Mouse (Mus musculus) gastrocnemius, adult 18-20 months (tissue): ENCODE data around the gene Mpv17l2. TPM values are rescaled to one million over a fixed set of nuclear protein-coding genes. Genes with fewer than 3 reads are reported as not detected.

Experiments
- DNase-seq: peaks from one replicate; pipeline ENCODE4 v3.0.0; 2021; ENCODE audit warnings: low spot score
- total RNA-seq, 2 experiments: library from RNA; stranded (reverse); gene quantifications; 2 replicates each; pipeline ENCODE4 v1.2.3; 2021

The Mpv17l2 gene
- total RNA-seq, 2 experiments from 2014 or later, result 19.9 to 20.9 TPM

GRCm38 (mm10) chr8:70752000-70752764 is 8.6 kb downstream of the Mpv17l2 start:
- DNase-seq, result peak; percentile 87

- no peak for DNase-seq
These were observed 10.5 kb downstream of the Mpv17l2 start for GRCm38 (mm10) chr8:70750128-70750680.

GRCm38 (mm10) chr8:70749097-70749674 is 11.6 kb downstream of the Mpv17l2 start:
- no peak for DNase-seq

GRCm38 (mm10) chr8:70748246-70749096 is 12.3 kb downstream of the Mpv17l2 start:
- DNase-seq, result no peak

GRCm38 (mm10) chr8:70747211-70747890 is 13.4 kb downstream of the Mpv17l2 start:
- DNase-seq, result no peak

GRCm38 (mm10) chr8:70746676-70747075 is 14.1 kb downstream of the Mpv17l2 start:
- DNase-seq, result no peak

- DNase-seq, result no peak
These were observed 15.0 kb downstream of the Mpv17l2 start for GRCm38 (mm10) chr8:70745691-70746220.

- no peak for DNase-seq
These were observed 15.9 kb downstream of the Mpv17l2 start for GRCm38 (mm10) chr8:70744806-70745205.

DNA sequence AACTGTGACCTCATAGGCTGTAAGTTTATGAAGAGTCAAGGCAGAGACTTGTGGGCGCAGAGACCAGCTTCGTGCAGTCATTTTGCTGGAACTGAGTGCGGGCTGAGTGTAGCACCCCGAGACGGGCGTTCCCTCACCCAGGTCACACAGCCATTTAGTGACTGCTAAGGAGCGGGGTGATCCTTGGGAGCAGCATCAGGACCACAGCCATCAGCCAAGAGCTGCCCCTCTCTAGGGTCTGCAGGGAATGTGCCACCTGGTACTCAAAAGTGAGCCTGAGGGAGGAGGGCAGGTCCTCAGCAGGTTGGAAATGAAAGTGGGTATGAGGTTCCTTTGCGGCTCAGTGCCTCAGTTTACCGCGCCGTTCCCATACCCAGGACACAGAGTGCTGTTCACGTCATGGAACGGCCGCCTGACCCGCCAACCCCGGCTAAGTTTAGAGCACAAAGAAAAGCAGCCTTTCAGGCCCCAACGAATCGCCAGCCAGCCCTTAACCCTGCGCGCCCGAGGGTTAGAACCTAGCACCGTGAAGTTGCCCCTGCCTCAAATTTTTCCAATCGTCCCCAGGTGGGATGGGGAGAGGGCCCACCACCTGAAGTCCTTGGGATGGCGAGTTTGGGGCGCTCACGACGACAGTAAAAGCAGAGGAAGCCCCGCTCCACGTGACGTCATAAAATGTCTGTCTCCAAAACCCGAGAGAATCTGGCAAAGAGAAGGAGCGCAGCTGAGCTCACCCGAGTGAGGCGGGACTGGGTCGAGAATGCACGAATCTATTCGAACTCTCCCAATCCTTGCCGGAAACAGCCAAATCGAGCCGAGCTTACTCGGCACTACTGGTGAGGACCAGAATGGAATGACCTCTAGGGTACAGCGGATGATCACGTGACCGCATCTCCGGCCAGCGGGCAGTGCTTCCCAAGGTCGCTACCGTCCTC is 16.8 kb downstream of the Mpv17l2 start:
- peak; percentile 84 for DNase-seq

GRCm38 (mm10) chr8:70742981-70743655 is 17.6 kb downstream of the Mpv17l2 start:
- DNase-seq, result no peak

DNA sequence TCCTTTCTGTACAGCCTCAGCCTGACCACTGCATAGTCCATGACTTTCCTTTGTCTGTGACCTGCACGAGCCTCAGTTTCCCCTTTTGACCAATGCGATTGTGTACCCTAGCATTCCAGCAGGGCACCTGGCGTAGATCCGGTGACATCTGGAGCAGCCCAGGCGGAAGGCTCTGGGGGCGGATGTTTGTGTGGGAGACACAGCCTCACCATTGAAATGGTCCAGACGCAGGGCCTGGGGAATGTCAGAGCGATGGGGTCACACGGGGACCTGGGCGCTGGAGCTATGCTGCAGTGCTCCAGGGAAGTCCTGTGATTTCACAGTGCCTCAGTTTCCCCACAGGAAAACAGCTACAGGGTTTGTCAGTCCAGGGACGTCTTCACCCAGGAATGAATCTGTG is 18.6 kb downstream of the Mpv17l2 start:
- DNase-seq, result no peak

DNA sequence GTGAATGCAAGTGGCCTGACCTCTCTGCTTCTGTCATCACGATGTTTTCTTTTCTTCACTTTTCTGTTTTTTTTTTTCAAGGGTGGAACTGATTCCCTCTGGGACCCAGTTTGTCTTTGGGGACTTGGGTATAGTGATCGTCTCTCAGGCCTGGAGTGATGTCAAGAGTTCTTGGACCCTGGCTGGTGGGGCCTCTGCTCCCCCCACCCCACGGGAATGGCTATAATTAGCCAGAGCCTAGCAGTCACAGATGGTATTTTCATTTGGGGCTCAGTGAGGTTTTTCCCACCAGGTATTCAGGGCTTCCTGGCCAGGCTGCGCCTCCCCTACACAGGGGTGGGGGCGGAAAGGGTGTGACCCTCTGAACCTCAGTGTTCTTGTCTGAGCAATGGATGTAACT is 19.1 kb downstream of the Mpv17l2 start:
- no peak for DNase-seq

GRCm38 (mm10) chr8:70738211-70738610 is 22.5 kb downstream of the Mpv17l2 start:
- DNase-seq, result no peak

DNA sequence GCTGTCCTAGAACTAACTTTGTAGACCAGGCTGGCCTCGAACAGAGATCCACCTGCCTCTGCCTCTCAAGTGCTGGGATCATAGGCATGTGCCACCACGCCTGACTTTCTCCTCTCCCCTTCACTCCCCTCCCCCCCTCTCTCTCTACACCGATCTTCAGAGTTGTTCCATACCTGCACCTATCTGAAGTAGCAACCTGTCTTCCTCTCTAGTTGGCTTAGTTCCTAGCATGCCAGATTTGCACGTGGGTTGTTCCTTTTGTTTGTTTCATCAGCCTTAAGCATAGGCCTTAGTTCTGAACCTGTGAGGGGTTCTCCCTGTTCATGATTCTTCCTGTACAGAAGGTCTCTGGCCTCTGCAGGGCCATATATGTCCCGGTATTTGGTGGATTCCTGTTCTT is 23.0 kb downstream of the Mpv17l2 start:
- no peak for DNase-seq

GRCm38 (mm10) chr8:70730956-70731355 is 29.8 kb downstream of the Mpv17l2 start:
- DNase-seq, result no peak

- no peak for DNase-seq
These were observed 30.8 kb downstream of the Mpv17l2 start for GRCm38 (mm10) chr8:70729808-70730475.

DNA sequence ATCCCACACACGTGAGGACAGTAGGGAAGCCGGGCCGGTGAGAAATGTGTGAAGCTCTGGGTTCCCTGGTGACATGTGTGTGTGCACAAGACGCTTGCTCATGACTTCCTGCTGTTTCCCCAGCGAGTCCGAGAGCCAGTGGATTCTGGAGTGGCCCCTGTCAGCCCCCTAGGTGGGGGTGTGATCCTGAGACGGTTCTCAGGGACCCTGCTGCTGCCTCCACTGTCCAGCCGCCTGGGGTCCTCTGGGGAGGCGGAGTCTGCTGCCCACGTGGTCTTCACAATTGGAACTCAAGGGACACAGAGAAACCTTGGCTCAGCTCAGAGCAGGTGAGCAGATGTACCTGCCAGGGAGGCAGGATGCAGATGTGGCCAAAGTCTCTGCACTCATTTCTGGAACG is 34.0 kb downstream of the Mpv17l2 start:
- no peak for DNase-seq

DNA sequence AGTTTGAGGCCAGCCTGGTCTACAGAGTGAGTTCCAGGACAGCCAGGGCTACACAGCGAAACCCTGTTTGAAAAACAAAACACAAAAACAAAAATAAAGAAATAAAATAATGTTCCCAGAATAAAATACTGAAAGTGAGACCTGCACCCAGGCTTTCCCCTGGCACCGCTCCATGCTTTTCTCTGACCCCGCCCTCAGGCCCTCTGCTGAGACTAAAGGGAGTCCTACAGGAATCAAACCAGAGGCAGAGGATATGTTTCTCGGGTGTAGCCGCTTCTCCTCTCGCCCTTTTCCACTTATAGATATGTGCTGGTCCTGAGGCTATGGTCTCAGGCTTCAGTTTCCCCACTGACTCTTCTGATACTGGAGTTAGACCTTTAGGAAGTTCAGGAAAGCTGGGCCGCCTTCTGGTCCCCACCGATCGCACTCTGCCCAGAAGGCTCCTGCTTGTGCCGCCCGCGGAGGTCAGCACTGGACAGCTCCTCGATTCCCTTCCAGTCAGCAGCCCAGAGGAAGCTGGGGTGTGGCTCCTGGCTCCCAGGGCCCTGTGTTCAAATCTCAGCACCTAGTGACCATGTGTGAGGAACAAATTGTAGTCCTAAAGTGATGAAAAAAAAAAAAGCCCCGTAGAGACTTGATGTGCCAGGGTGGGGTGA is 34.8 kb downstream of the Mpv17l2 start:
- DNase-seq, result no peak
